Mouse (Mus musculus) spleen, embryonic (tissue): ENCODE measurements around the gene Proser2.

ENCODE experiments used
- CTCF ChIA-PET: fragments of 350-600 bp; sonication (Branson Sonifier 250); formaldehyde crosslinking; loops from one replicate; lab custom pipeline; 2022; lab: Charles Lee

Gene Proser2

DNA sequence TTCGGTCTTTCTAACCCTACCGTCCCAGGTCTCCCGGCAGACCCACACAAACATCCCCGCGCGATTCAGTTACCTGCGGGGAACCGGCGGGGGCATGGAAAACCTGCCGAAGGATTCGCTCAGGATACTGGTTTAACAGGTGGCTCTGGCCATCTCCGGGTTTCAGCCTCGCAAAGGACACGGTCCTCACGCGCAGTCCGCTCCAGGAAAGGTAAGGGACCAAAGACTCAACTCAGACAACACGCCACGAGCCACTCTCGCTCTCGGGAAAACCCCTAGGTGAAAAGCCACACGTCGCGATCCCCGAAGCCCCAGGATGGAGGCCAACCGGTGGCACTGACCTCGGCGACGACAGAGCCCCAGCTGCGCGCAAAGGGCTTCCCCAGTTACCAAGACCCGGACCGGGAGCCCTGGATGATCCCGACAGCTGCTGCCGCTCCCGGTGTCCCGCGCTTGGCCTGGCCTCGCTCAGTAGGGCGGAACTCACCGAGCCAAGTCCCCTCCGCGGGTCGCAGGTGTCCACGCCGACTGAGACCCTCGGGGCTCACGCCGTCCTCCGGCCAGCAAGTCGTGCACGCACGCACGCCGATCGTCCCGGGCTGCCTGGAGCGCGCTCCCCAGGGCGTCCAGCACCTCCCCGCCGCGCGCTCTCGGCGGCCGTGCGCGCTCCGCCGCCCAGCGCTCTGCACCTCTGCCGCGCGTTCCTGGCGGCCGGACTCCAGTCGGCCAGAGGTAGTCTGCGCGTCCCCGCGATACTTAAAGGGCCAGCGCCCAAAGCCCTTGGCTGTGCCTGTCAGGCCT lies at the start of gene Proser2:
Gene Proser2 (minus strand): TSS at position 657 of the 801 bp plus-strand sequence.
- CTCF ChIA-PET: no interaction called here

DNA sequence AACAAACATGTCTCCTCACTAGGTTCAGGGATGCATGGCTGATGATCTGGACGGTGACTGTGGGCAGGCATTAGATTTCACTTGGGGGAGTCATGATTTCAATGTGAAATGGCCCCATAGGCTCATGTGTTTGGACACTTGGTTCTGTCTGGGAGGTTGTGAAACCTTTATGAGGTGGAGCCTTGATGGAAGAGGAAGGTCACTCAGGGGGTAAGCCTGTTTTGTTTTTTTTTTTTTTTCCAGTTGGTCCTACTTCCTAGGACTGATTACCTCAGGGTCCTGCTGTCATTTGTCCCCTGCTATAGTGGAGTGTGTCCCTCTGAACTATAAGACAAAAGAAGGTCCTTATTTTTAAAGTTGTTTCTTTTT lies 49.7 kb upstream of the Proser2 start:
- CTCF ChIA-PET: no interaction called here

DNA sequence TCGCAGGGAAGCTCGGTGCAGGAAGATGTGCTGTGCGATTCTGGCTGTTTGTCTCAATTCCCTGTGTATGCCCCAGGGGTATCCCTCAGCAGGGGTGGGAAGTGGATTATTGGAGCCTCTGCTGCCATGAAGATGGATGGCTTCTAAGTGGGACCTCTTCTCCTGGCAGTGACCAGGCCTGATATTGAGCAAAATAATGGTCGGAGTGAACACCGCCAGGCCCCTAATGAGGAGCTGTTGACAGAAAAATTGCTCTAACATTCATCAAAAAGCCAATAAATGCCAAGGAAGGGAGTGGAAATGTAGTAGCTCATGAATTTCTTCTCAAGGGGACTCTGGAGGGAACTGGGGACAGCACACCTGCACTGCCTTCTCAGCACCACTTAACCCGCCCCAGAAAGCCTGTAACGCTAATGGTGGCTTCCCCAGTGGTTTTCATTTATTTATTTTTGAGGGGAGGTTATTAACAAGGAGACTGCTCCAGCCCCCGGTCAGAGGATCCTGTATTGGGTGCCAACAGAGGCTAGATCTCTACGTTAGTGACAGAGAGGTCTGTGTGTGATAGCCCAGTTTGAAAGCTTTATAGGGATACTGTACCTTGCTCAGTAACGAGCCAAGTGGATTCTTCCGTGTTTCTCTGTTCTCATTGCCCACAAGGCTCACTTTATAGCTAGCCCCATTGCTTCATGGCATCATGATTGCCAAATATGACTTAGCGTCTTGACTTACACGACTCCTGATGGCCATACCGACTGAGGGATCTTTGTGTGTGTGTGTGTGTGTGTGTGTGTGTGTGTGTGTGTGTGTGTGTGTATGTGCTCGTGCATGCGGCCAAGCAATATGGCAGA lies 49.1 kb upstream of the Proser2 start:
- CTCF ChIA-PET: no interaction called here

DNA sequence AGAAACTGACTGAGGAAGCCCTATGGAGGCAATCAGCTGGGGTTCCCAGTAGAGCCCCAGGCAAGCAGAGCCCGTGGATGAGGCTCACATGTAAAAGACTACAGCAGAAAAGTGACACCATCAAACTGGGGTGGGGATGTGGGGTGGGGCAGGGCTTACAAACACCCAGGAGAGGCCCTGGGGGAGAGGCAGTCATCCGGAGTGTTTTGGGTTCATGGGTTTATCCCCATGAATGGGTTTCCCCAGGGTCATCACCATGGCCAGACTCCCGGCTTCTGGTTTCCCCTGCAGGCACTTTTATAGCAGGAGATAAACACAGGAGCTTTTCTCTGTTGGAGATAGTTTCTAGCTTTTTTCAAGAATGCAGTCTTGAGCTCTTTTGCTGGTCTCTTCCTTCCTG lies 43.0 kb upstream of the Proser2 start:
- CTCF ChIA-PET: no interaction called here

DNA sequence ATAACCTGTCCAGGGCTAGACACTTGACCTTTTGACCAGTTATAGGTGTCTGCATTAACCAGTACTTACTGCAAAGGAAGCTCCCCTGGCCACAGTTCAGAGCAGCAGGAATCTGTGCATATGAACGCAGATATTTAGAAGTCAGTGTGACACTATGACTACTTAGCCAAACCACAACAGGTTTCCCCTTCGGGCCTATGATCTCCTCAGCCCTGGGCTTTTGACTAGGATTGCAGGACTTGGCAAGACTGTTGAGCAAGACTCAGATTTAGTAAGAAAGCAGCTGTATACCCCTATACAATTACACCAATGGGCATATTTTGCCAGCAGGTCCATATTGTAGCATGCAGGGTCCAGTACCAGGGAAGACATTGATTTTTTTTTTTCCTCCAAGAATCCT lies 38.5 kb upstream of the Proser2 start:
- CTCF ChIA-PET: interaction anchor here (0.6 kb wide), 1 partner anchor 157 kb away, joined by 3 read pairs; no protein-coding TSS in a partner anchor

DNA sequence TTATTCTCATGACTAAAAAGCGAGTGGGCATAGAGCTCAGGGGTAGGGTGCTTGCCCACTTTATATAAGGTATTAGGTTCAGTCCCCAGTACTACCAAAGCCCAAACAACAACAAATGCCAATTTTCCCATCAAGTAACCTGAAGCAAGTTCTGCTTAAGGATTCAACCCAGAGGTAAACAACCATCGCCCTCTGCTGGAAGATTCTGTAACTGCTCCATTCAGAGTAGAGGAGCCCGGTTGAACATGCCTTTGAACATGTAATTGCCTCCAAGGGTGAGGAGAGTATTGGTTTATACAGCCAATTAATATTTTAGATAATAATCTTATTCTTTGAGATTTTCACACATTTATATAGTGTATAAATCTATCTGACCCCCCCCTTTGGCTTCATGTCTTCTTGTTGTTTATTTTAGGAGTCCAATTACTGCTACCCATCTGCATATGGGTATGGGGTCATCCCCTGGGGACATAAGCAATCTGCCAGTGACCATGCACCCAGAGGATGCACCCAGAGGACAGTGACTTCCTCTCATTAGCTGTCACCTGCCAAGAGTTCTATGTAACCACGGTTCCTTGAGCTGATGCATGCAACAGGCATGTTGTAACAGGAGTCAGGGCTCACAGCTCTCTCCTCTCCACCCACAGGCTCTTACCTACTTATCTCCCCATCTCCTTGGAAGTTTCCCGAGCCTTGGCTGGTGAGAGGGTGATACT lies 38.0 kb upstream of the Proser2 start:
- CTCF ChIA-PET: no interaction called here

DNA sequence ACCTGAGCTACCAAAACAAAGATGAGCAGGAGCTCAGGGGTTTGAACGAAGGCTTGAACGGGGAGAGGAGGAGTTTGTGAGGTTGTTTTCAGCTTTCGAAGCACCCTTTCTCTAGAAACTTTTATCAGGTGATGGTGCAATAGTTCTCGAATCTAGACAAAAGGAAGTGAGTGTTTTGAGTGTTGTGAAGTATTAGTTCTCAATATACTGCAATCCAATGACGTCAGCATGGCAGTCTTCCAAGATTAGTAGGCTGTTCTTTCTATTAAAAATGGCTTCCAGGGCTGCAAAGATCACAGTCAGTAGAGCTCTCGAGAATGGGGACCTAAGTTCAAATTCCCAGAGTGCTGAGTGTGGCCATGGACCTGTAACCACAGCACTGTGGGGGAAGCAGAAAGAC lies 35.8 kb upstream of the Proser2 start:
- CTCF ChIA-PET: no interaction called here

DNA sequence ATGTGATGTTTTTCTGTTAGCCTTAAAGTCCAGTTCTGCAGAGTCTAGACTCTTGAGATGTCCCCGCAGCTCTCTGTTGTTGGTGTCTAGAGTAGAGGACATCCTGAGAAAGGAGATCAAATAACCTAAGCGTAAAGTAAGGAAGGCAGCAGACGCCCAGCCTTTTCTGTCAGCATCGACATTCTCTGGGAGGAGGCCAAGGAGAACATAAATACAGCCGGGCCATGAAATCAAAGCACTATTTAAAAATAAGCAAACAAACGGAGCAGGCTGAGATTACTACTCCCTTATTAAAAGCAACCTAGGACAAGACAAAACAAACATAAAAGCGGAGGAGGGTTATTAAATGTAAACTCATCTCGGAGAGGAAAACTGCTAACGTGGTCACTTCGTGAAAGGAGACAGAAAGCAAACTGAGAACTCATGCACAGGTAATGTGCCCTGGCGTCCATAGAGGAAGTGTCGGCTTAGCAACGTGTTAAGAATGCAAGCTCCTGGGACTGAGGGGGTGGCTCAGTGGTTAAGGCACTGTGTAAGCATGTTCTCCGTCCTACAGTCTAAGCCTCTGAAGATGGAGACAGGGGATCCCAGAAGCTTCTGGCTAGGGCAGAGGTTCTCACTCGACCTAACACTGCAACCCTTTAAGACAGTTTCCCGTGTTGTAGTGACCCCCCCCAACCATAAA lies 34.7 kb upstream of the Proser2 start:
- CTCF ChIA-PET: no interaction called here

DNA sequence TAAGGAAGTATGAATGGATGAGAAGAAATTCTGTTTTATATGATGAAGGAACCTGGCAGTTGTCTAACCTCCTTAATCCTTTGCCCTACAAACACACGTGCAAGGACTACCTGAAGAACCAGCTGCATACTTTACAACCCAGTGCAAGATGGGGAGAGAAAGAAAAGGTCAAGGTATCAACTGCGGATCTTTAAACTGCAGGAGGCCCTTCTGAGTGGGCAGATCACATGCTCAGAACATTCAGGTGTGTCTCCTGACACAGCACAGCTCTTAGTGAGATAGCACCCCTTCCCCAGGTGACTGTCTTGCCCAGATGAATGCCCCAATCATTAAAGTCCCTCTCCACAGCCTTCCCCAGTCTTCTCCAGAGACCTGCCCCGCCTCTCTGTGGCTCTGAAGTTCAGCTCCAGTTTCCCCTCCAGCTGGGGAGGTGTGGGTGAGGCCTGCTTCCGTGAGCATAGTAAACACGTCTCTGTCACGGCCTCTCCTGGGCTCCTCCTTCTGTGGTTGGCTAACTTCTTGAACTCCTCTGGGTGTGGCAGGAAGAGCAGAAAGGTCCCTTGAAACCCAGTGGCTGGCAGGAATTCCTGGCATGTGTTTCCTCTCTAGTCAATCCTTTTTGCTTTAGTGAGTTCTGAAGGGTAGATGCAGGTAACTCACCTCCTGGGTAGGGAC lies 32.5 kb upstream of the Proser2 start:
- CTCF ChIA-PET: no interaction called here

DNA sequence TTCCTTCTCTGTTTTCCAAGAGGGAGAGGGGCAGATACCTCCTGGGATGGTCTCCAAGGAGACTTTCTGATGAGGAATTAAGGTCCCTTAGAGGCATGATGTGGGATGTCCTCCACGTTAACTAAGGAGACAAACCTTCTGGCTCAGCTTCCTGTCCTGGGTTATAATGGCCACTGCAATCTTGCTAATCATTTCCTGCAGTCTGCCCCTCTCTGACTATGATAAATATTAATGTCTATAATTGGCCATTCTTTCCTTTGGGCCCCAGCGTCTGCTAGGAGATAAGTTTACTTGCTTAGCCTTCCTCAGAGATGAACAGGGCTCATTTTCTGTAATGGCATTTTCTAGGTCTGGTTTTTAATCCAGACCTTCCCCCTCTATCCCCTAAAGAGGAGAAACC lies 29.7 kb upstream of the Proser2 start:
- CTCF ChIA-PET: no interaction called here

DNA sequence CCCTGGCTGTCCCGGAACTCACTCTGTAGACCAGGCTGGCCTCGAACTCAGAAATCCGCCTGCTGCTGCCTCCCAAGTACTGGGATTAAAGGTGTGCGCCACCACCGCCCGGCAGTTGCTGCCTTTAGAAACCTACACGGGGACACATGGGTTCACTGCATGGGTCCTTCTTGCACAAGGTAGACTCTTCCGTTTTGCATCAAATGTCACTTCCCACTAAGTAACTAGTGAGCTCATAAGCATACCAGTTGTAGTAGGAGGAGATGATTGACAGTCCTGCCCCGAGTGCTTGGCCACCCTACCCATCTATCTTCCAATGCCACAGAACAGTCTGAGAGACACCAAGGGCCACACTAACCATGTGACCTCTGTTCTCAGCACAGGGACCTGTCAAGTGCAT lies 29.2 kb upstream of the Proser2 start:
- CTCF ChIA-PET: no interaction called here

DNA sequence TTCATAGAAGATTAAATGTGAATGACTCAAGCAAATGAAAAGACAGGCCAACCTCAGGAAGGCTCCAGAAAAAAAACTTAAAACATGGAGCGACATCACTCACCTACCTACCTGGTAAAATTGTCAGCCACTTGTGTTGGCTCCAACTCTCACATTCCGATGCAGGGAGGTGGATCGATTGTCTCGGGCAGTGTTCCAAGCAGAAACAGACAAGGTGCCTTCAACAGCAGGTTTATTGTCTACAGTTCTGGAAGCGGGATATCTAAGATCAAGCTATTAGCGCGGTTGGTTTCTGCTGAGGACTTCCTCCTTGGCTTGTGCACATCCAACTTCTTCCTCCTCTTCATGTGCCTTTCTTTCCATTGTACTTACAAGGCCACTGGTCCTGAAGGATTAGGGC lies 27.6 kb upstream of the Proser2 start:
- CTCF ChIA-PET: no interaction called here

DNA sequence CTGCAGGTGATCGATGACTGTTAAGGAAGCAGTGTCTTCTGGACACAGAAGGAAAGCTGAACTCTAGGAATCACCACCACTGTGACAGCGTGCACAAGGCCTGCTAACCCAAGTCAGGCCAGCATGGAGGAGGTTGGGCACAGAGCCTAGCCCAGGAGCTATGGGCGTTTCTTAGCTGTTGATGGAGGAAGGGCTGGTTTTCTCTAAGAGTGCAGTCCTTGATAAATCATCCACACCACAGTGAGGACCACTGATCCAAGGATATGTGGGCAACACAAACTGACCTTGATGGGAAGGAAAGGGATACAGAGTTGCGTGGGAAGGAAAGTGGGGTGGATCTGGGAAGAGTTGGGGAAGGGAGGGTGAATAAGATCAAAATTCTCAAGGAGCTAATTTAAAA lies 27.2 kb upstream of the Proser2 start:
- CTCF ChIA-PET: no interaction called here

DNA sequence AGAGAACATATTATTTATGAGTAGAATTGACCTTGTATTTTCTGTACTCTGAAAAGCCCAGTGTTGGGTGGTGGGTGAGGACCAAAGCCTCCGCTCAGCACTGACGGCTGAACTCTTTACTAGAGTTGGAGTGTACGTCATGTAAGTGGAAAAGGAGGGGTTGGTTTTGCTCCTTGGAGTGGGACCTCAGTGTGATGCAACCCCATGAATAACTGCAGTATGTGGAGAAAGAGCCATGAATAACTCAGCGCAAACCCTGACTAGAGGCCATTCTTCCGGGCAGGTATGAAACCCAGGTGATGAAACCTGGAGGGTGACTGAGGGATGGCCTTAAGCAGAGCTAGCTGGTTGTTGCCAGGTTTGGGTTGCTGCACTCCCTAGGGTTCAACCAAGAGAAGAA lies 19.8 kb upstream of the Proser2 start:
- CTCF ChIA-PET: no interaction called here

DNA sequence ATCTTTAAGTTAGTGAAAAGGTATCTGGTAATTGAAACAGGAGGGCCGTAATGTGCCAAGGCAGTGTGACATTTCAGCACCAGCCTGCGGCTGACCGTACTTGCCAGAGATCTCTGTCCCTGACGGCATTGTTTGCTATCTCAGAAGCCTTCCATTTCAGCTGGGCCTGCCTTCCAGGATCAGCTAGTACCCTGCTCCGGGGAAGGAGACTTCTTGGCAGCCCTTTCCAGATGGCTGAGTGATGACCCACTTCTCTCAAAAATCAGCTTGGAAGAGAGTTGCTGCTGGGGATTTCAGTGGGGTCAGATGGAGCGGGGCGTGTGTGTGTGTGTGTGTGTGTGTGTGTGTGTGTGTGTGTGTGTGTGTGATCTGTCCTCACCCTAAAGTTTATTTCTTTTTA lies 16.9 kb upstream of the Proser2 start:
- CTCF ChIA-PET: interaction anchor here (0.6 kb wide), 2 partner anchors 143 to 862 kb away, joined by 3 to 5 read pairs; no protein-coding TSS in a partner anchor

DNA sequence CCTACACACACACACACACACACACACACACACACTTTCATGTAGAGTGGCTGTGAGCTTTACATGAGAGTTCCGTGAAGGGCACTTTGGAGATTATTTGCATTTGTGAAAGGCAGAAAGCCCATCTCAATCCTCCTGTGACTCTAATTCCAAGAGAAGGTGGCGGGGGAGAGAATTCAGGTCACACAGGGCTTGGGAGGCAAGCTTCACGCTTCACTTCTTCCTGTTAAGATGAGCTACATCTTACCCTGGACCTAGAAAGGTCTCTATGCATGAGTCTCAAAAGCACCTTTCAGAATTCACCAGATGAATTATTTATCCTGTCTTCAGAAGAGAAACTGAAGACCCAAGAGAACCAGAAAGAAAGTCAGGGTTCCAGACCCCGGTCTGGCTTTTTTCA lies 16.2 kb upstream of the Proser2 start:
- CTCF ChIA-PET: no interaction called here

DNA sequence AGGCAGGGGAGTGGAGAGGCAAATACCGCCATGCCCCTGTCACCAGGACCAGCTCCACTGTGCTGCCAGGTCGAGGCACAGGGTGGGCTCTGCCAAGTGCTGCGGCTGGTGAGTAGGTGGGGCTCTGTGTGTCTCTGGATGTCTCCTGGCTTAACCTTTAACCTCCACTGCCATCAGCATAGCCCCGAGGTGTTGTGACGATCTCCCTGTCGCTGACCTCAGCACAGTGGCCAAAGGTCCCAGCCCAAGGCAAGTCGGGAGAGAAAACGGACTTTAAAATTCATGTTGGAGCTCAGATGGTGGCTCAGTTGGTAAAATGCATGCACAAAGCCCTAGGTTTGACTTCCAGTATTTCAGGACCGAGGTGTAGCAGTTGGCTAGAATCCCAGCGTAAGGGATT lies 15.6 kb upstream of the Proser2 start:
- CTCF ChIA-PET: no interaction called here

DNA sequence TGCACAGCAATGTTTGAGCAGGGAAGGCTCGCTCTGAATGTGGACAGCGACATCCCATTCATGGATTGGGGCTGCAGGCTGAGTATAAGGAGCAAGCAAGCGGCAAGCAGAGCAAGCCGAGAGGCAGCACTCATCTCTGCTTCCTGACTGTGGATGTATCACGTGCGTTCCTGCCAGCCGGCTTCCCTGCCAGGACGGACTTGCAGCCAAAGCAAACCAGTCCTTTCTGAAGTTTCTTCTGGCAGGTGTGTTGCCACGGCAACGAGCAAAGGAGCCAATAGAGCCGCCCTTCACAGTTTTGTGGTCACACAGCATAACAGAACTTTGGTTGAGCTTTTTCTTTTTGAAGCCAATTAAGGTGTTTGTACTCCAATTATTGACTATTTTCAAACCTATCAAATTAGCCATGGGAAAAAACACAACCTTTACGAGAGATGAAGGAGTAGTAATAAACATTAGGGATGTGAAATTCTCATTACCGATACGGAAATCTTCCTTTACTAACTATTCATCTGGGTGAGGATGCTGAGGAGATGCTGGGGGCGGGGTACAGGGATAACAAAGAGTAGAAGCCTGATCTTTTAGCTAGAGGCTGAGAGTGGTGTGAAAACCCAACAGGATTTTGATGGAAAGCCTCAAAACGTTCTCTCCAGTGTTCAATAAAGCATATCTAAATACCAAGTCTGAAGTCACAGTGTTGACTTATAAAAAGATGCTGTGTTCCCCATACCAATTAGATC lies 13.1 kb upstream of the Proser2 start:
- CTCF ChIA-PET: interaction anchor here (0.7 kb wide), 1 partner anchor 28 kb away, joined by 3 read pairs; no protein-coding TSS in a partner anchor

DNA sequence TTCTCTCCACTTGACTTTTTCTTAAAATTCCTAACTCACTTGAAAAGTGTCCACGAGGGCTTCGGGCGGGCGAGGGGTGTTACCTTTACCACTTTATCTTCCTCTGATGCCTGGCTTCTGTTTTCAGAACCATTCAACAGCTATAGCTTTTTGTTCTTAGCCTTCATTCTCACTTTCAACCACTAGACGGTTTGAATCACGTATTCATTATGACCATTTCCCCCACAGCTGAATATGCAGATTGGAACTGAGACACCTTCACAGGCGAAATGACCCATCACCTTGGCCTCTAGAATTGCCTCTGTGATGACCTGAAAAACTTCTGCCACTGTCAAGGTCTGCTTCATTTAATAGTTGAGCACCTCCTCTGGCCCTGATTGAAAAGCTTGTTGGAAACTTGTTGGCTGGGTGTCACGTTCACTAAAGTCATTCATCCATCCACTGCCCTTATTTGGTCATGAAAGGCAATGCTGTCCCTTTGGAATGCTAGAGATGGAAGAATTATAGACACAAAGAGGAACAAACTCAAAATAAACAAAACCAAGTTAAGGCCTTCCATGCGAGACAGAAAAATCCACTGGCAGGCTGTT lies 10.7 kb upstream of the Proser2 start:
- CTCF ChIA-PET: no interaction called here

DNA sequence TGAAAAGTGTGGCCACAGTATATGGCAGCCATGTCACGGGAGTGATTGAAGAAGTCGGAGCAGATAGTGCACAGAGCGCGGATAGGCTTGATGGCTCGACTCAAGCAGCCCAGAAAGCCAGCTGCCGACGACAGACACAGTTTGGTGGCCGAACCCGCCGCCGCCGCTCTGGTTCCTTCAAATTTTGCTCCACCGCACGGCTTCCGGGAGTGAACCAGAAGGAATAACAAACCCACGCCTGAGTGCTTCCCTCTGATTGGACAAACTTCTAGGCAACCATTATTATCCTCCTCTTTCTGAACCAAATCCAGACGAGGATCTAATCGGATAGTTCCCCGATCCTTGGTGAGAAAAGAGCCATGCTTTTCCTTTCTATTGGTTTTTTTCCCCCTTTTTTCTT lies 3.9 kb upstream of the Proser2 start:
- CTCF ChIA-PET: no interaction called here
